Mouse (Mus musculus) heart, adult 2 months (tissue): ENCODE measurements around the gene Slpi.

ENCODE experiments used
- CTCF ChIP-seq: fragments of 200-600 bp; IDR thresholded peaks from 2 replicates; pipeline ENCODE4 v1.8.1; 2022; ENCODE audit warnings: antibody characterized with exemption, mild to moderate bottlenecking, moderate library complexity
- POLR2A ChIP-seq: fragments of 200-500 bp; IDR thresholded peaks from 2 replicates; pipeline ENCODE4 v1.6.1; 2011; ENCODE audit warnings: mild to moderate bottlenecking, low read depth, low read length, control low read depth; ENCODE audit not compliant: insufficient read depth

DNA sequence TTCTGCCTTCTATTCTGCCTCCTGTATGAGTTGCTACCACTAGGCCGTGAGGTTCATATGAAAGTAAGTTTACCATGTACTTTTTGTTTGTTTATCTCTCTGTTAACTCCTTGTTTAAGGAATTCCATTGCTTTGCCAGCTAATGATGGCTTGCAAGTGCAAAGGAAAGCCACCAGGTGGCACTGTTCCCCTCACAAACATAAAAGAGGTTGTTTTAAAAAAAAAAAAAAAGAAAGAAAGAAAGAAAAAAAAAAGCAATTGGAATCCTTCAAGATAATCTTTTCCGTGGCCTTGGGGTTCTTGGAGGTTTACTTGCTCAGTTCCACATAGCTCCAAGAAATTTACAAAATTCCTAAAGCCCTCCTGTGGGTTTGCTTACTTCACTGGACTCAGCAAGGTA is 28.3 kb upstream of the Slpi start:
- TF ChIP-seq CTCF (peak; percentile 94), POLR2A (no peak)
